Mouse (Mus musculus) forebrain, embryonic 14.5 days (tissue): ENCODE results near the gene Ccdc57. TPM values are rescaled to one million over a fixed set of nuclear protein-coding genes. Genes with fewer than 3 reads are reported as not detected.

Experiments
- ATAC-seq: fragments of 200-750 bp; cut with Nextera tagmentation; 2 replicates; pipeline ENCODE4 v1.8.0; 2017; ENCODE audit warnings: mild to moderate bottlenecking, moderate library complexity
- DNase-seq: peaks from one replicate; pipeline ENCODE4 v3.0.0-alpha.2; 2015; ENCODE audit warnings: low spot score
- H3K27ac ChIP-seq: fragments of 300-500 bp; sonication (generic); 2 replicates; pipeline ENCODE4 v1.5.1; 2014; ENCODE audit warnings: low read depth, mild to moderate bottlenecking, control low read depth, low read length, moderate library complexity
- H3K27me3 ChIP-seq: fragments of 300-500 bp; sonication (generic); replicated peaks from 2 replicates; pipeline ENCODE4 v1.6.1; 2014; ENCODE audit warnings: low read length, control low read depth, mixed read lengths; ENCODE audit not compliant: control insufficient read depth, insufficient read depth
- H3K36me3 ChIP-seq: fragments of 300-500 bp; sonication (generic); 2 replicates; pipeline ENCODE4 v1.6.1; 2014; ENCODE audit warnings: low read length, control low read depth; ENCODE audit not compliant: control insufficient read depth, insufficient read depth
- H3K4me1 ChIP-seq: fragments of 300-500 bp; sonication (generic); 2 replicates; pipeline ENCODE4 v1.6.1; 2014; ENCODE audit warnings: antibody characterized with exemption, low read length, control low read depth; ENCODE audit not compliant: control insufficient read depth, insufficient read depth
- H3K4me2 ChIP-seq: fragments of 300-500 bp; sonication (generic); 2 replicates; pipeline ENCODE4 v1.6.1; 2014; ENCODE audit warnings: mild to moderate bottlenecking, control low read depth, low read length
- H3K4me3 ChIP-seq: fragments of 300-500 bp; sonication (generic); 2 replicates; pipeline ENCODE4 v1.5.1; 2014; ENCODE audit warnings: low read depth, low read length, control low read depth
- H3K9ac ChIP-seq: fragments of 300-500 bp; sonication (generic); 2 replicates; pipeline ENCODE4 v1.6.1; 2014; ENCODE audit warnings: mild to moderate bottlenecking, low read length, control low read depth, moderate library complexity
- H3K9me3 ChIP-seq: fragments of 300-500 bp; sonication (generic); replicated peaks from 2 replicates; pipeline ENCODE4 v1.6.1; 2016; ENCODE audit warnings: low read length, control low read depth, mixed read lengths; ENCODE audit not compliant: control insufficient read depth
- WGBS: fragments of 180-500 bp; shearing (Covaris S2); extraction: QIAGEN DNeasy Blood & Tissue Kit; methylation state at CpG from one replicate; pipeline ENCODE4 v1.1.7; 2014; 5-methylcytosine and 5-hydroxymethylcytosine counted together
- polyA plus RNA-seq: library from polyadenylated mRNA; unstranded; fragments of >200 nt; fragmentation: Nextera tagmentation; extraction: Ambion mirVana; gene quantifications from 2 replicates; pipeline ENCODE4 v1.2.1, GENCODE M21; 2014

Ccdc57 gene
- 5.0 and 6.5 TPM in 2 replicates for polyA plus RNA-seq

- peak; percentile 95 for ATAC-seq
- H3K4me3 ChIP-seq, result peak within 1 kb of the TSS; percentile 61
- no peaks in the 10 kb centered on the region for H3K36me3 ChIP-seq
- H3K9ac ChIP-seq, result peak within 1 kb of the TSS; percentile 61
- peak; percentile 91 for DNase-seq
- no peaks in the 10 kb centered on the region for H3K9me3 ChIP-seq
- no peak within 1 kb of the TSS for H3K27ac ChIP-seq
- WGBS, result 9% methylated on average over 44 of the region's 44 CpGs
- peak within 1 kb of the TSS; percentile 59 for H3K4me2 ChIP-seq
- H3K4me1 ChIP-seq, result 0 out of 2 replicates have a peak, but pooled peaks cover 3% of the 10 kb centered on the region
- no peaks in the 10 kb centered on the region for H3K27me3 ChIP-seq
Measured at GRCm38 (mm10) chr11:120932564-120933398, at the start of gene Ccdc57. Gene Ccdc57 (minus strand): TSS chr11:120932872.

- H3K27me3 ChIP-seq, result no peaks in the 10 kb centered on the region
- H3K9me3 ChIP-seq, result no peaks in the 10 kb centered on the region
- no peak overlapping the region for H3K4me2 ChIP-seq
- no peak overlapping the region for H3K9ac ChIP-seq
- ATAC-seq (no peak), DNase-seq (no peak)
- H3K36me3 ChIP-seq, result peaks cover 78% of the 10 kb centered on the region
- no peak overlapping the region for H3K27ac ChIP-seq
- no peak overlapping the region for H3K4me3 ChIP-seq
- H3K4me1 ChIP-seq, result no peaks in the 10 kb centered on the region
Measured at GRCm38 (mm10) chr11:120982459-120982858, 49.8 kb upstream of the Ccdc57 start.

- WGBS, result 84% methylated on average over 4 of the region's 4 CpGs
- ATAC-seq, result no peak
- Histone ChIP-seq H3K27me3 (no peaks in the 10 kb centered on the region), H3K9ac (no peak overlapping the region), H3K4me1 (no peaks in the 10 kb centered on the region), H3K36me3 (peaks cover 86% of the 10 kb centered on the region), H3K4me2 (no peak overlapping the region), H3K27ac (no peak overlapping the region), H3K9me3 (no peaks in the 10 kb centered on the region), H3K4me3 (no peak overlapping the region)
- no peak for DNase-seq
Measured at GRCm38 (mm10) chr11:120981661-120982060, 49.0 kb upstream of the Ccdc57 start.

DNA sequence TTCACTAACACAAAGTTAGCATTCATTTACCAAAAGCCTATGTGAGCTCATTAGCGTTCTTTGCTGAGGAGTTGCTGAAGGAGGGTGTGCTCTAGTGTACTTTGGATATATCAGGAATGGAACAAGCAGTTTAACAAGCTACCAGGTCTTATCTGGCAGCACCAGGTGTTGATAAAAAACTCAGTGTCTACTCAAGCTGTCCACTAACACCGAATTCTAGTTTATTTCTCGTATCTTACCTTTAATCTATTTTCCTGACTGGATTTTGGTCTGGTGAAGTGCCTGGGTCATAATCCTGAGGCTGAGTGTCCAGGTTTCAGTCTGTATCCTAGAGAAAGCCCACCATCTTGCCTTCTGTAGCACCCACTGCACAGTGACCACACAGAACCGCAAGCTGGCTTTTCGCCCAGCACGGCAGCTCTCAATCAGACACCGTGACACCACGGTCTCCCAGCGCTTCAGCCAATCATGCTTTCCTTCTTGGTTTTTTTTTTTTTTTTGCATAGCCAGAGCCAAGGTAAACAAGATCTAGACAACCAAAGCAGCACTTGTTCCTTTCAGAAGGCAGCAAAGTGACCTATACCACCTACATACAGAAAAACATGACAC, 47.9 kb upstream of the Ccdc57 start:
- DNase-seq (no peak), ATAC-seq (no peak)
- Histone ChIP-seq H3K36me3 (peaks cover 89% of the 10 kb centered on the region), H3K27ac (no peak overlapping the region), H3K4me2 (no peak overlapping the region), H3K9me3 (no peaks in the 10 kb centered on the region), H3K9ac (no peak overlapping the region), H3K4me3 (no peak overlapping the region), H3K27me3 (no peaks in the 10 kb centered on the region), H3K4me1 (no peaks in the 10 kb centered on the region)
- 87% methylated on average over 9 of the region's 9 CpGs for WGBS

- Histone ChIP-seq H3K4me1 (no peaks in the 10 kb centered on the region), H3K9me3 (no peaks in the 10 kb centered on the region), H3K4me3 (no peak overlapping the region), H3K27ac (no peak overlapping the region), H3K9ac (no peak overlapping the region), H3K27me3 (no peaks in the 10 kb centered on the region), H3K36me3 (peaks cover 91% of the 10 kb centered on the region), H3K4me2 (no peak overlapping the region)
- ATAC-seq (no peak), DNase-seq (no peak)
- 89% methylated on average over 8 of the region's 8 CpGs for WGBS
Measured at GRCm38 (mm10) chr11:120979711-120980426, 47.2 kb upstream of the Ccdc57 start.

DNA sequence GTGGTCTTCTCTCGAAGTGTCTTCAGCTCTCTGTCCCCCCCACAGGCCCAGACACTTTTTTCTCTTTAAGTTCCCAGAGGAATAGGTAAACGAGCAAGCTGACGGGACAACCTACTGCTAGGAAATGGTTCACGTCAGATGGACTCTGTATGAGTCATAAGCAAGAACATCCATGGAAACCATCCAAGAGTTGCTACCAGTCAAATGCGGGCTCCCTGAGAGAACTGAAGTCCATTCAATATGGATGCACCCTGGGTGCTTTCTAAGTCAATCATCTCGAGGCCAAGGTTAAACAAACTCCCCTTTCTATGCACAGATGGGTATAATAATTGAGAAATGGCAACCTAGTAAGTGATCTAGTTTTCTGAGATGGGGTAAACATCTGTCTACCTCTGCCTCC, 40.6 kb upstream of the Ccdc57 start:
- no peak for ATAC-seq
- no peak for DNase-seq

DNA sequence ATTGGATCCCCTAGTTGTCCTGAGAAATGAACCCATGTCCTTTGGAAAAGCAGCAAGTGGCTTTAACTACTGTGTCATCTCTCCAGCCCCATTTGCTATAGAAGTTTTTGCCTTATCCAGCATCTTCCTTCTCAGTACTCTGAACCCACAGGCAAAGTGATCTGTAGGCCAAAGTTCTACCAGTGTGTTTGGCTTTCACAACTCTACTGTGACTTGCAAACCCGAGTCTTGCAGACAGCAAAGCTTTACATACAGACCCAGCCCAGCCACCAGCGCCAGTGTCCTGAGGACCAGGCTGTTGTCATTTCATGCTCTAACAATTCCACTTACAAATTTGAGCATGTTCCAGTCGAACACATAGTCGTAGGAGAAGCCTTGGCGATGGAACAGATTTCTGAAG, 38.6 kb upstream of the Ccdc57 start:
- DNase-seq (no peak), ATAC-seq (no peak)
- Histone ChIP-seq H3K4me1 (no peaks in the 10 kb centered on the region), H3K9ac (no peak overlapping the region), H3K27me3 (no peaks in the 10 kb centered on the region), H3K9me3 (no peaks in the 10 kb centered on the region), H3K36me3 (peaks cover 99% of the 10 kb centered on the region), H3K4me3 (no peak overlapping the region), H3K27ac (no peak overlapping the region), H3K4me2 (no peak overlapping the region)
- WGBS, result 94% methylated on average over 5 of the region's 5 CpGs

More for the DNA sequence above, 40.6 kb upstream of the Ccdc57 start:
- no peak overlapping the region for H3K27ac ChIP-seq
- H3K4me2 ChIP-seq, result no peak overlapping the region
- no peaks in the 10 kb centered on the region for H3K27me3 ChIP-seq
- H3K9me3 ChIP-seq, result no peaks in the 10 kb centered on the region
- H3K4me3 ChIP-seq, result no peak overlapping the region
- no peaks in the 10 kb centered on the region for H3K4me1 ChIP-seq
- no peak overlapping the region for H3K9ac ChIP-seq
- 85% methylated on average over 6 of the region's 6 CpGs for WGBS
- H3K36me3 ChIP-seq, result peaks cover 98% of the 10 kb centered on the region

GRCm38 (mm10) chr11:120969742-120970141, 37.1 kb upstream of the Ccdc57 start:
- no peak overlapping the region for H3K27ac ChIP-seq
- no peak for DNase-seq
- WGBS, result 95% methylated on average over 5 of the region's 5 CpGs
- H3K4me1 ChIP-seq, result no peaks in the 10 kb centered on the region
- no peaks in the 10 kb centered on the region for H3K9me3 ChIP-seq
- peaks cover 99% of the 10 kb centered on the region for H3K36me3 ChIP-seq
- ATAC-seq, result no peak
- no peak overlapping the region for H3K4me3 ChIP-seq
- no peak overlapping the region for H3K4me2 ChIP-seq
- H3K27me3 ChIP-seq, result no peaks in the 10 kb centered on the region
- no peak overlapping the region for H3K9ac ChIP-seq
